Mouse (Mus musculus): ENCODE results near the gene Ifnab. TPM values are rescaled to one million over a fixed set of nuclear protein-coding genes. Genes with fewer than 3 reads are reported as not detected.
A peak's percentile ranks its signal among the peaks of the same experiment; 100 is the strongest.

The Ifnab gene
- total and polyA plus RNA-seq, 3 experiments, result not detected

GRCm38 (mm10) chr4:88693392-88693791 is 2.2 kb upstream of the Ifnab start:
- H3K4me1 ChIP-seq (ENCODE audit: control insufficient read depth, insufficient read depth, low read length), result no peaks in the 10 kb centered on the region
- H3K79me2 ChIP-seq (replicated peaks; ENCODE audit: control insufficient read depth, insufficient read depth, low read length), result no peaks in the 10 kb centered on the region
- no peak for DNase-seq
- 63% methylated on average over 2 of the region's 2 CpGs for WGBS
- TF ChIP-seq EP300 (IDR thresholded peaks at IDR 0.05; ENCODE audit: insufficient read depth, low read depth, low read length), result no peak
- no peak for TF ChIP-seq POLR2A (IDR thresholded peaks at IDR 0.05; ENCODE audit: insufficient read depth, low read depth, low read length)
- TF ChIP-seq CTCF (IDR thresholded peaks at IDR 0.05), result no peak
- H3K27ac ChIP-seq, result no peak overlapping the region
- no peaks in the 10 kb centered on the region for H3K27me3 ChIP-seq (ENCODE audit: control insufficient read depth, insufficient read depth, low read length)
- H3K4me3 ChIP-seq, result no peak overlapping the region
- H3K9ac ChIP-seq (ENCODE audit: low read depth, low read length), result no peak overlapping the region
- H3K36me3 ChIP-seq (ENCODE audit: control insufficient read depth, insufficient read depth, low read length), result no peaks in the 10 kb centered on the region
- intact Hi-C loops (cut with DNase I), result no loop called here

GRCm38 (mm10) chr4:88692537-88692936 is 1.4 kb upstream of the Ifnab start:
- 41% methylated on average over 1 of the region's 1 CpGs for WGBS
- Histone ChIP-seq H3K9ac (ENCODE audit: low read depth, low read length) (no peak overlapping the region), H3K79me2 (replicated peaks; ENCODE audit: control insufficient read depth, insufficient read depth, low read length) (no peaks in the 10 kb centered on the region), H3K27ac (no peak overlapping the region), H3K36me3 (ENCODE audit: control insufficient read depth, insufficient read depth, low read length) (no peaks in the 10 kb centered on the region), H3K4me1 (ENCODE audit: control insufficient read depth, insufficient read depth, low read length) (no peaks in the 10 kb centered on the region), H3K4me3 (no peak overlapping the region), H3K27me3 (ENCODE audit: control insufficient read depth, insufficient read depth, low read length) (no peaks in the 10 kb centered on the region)
- intact Hi-C loops (cut with DNase I), result no loop called here
- DNase-seq, result no peak
- TF ChIP-seq POLR2A (IDR thresholded peaks at IDR 0.05; ENCODE audit: insufficient read depth, low read depth, low read length) (no peak), EP300 (IDR thresholded peaks at IDR 0.05; ENCODE audit: insufficient read depth, low read depth, low read length) (no peak), CTCF (IDR thresholded peaks at IDR 0.05) (no peak)

GRCm38 (mm10) chr4:88683812-88684211 is 7.3 kb downstream of the Ifnab start, which contains the start of gene Ifna2:
TSS of gene Ifna2 (minus strand) at chr4:88683912.
- intact Hi-C loops (cut with DNase I), result loop anchor here (5.0 kb wide), 1 partner anchor 138 kb away; no protein-coding TSS in a partner anchor

GRCm38 (mm10) chr4:88681353-88681752 is 9.8 kb downstream of the Ifnab start:
- Histone ChIP-seq H3K36me3 (ENCODE audit: control insufficient read depth, insufficient read depth, low read length) (no peaks in the 10 kb centered on the region), H3K27ac (no peak overlapping the region), H3K4me1 (ENCODE audit: control insufficient read depth, insufficient read depth, low read length) (no peaks in the 10 kb centered on the region), H3K4me3 (no peak overlapping the region), H3K27me3 (ENCODE audit: control insufficient read depth, insufficient read depth, low read length) (no peaks in the 10 kb centered on the region), H3K9ac (ENCODE audit: low read depth, low read length) (no peak overlapping the region), H3K79me2 (replicated peaks; ENCODE audit: control insufficient read depth, insufficient read depth, low read length) (no peaks in the 10 kb centered on the region)
- DNase-seq, result no peak
- WGBS, result 29% methylated on average over 3 of the region's 3 CpGs
- no peak for TF ChIP-seq POLR2A (IDR thresholded peaks at IDR 0.05; ENCODE audit: insufficient read depth, low read depth, low read length)
- TF ChIP-seq EP300 (IDR thresholded peaks at IDR 0.05; ENCODE audit: insufficient read depth, low read depth, low read length), result no peak
- no peak for TF ChIP-seq CTCF (IDR thresholded peaks at IDR 0.05)
- intact Hi-C loops (cut with DNase I), result loop anchor here (5.0 kb wide), 1 partner anchor 141 kb away; no protein-coding TSS in a partner anchor

More at GRCm38 (mm10) chr4:88683812-88684211, 7.3 kb downstream of the Ifnab start, which contains the start of gene Ifna2:
- Histone ChIP-seq H3K4me1 (ENCODE audit: control insufficient read depth, insufficient read depth, low read length) (no peaks in the 10 kb centered on the region), H3K27me3 (ENCODE audit: control insufficient read depth, insufficient read depth, low read length) (no peaks in the 10 kb centered on the region), H3K27ac (no peak within 1 kb of the TSS), H3K9ac (ENCODE audit: low read depth, low read length) (no peak within 1 kb of the TSS), H3K36me3 (ENCODE audit: control insufficient read depth, insufficient read depth, low read length) (no peaks in the 10 kb centered on the region), H3K79me2 (replicated peaks; ENCODE audit: control insufficient read depth, insufficient read depth, low read length) (no peaks in the 10 kb centered on the region), H3K4me3 (no peak within 1 kb of the TSS)
- 92% methylated on average over 1 of the region's 1 CpGs for WGBS
- TF ChIP-seq EP300 (IDR thresholded peaks at IDR 0.05; ENCODE audit: insufficient read depth, low read depth, low read length) (no peak), POLR2A (IDR thresholded peaks at IDR 0.05; ENCODE audit: insufficient read depth, low read depth, low read length) (no peak), CTCF (IDR thresholded peaks at IDR 0.05) (no peak)
- no peak for DNase-seq

GRCm38 (mm10) chr4:88680362-88680761 is 10.8 kb downstream of the Ifnab start:
- Histone ChIP-seq H3K36me3 (ENCODE audit: control insufficient read depth, insufficient read depth, low read length) (no peaks in the 10 kb centered on the region), H3K27ac (no peak overlapping the region), H3K27me3 (ENCODE audit: control insufficient read depth, insufficient read depth, low read length) (no peaks in the 10 kb centered on the region), H3K4me3 (no peak overlapping the region), H3K9ac (ENCODE audit: low read depth, low read length) (no peak overlapping the region), H3K4me1 (ENCODE audit: control insufficient read depth, insufficient read depth, low read length) (no peaks in the 10 kb centered on the region), H3K79me2 (replicated peaks; ENCODE audit: control insufficient read depth, insufficient read depth, low read length) (no peaks in the 10 kb centered on the region)
- no peak for DNase-seq
- TF ChIP-seq POLR2A (IDR thresholded peaks at IDR 0.05; ENCODE audit: insufficient read depth, low read depth, low read length) (no peak), CTCF (IDR thresholded peaks at IDR 0.05) (peak; percentile 67)
- 36% methylated on average over 8 of the region's 8 CpGs for WGBS
- intact Hi-C loops (cut with DNase I), result loop anchor here (5.0 kb wide), 1 partner anchor 142 kb away; no protein-coding TSS in a partner anchor

GRCm38 (mm10) chr4:88676824-88677223 is 14.3 kb downstream of the Ifnab start, which contains the start of gene Ifna16:
TSS of gene Ifna16 (minus strand) at chr4:88676924.
- H3K27ac ChIP-seq, result no peak within 1 kb of the TSS
- TF ChIP-seq CTCF (IDR thresholded peaks at IDR 0.05) (no peak), POLR2A (IDR thresholded peaks at IDR 0.05; ENCODE audit: insufficient read depth, low read depth, low read length) (no peak), EP300 (IDR thresholded peaks at IDR 0.05; ENCODE audit: insufficient read depth, low read depth, low read length) (no peak)
- H3K9ac ChIP-seq (ENCODE audit: low read depth, low read length), result no peak within 1 kb of the TSS
- WGBS, result 64% methylated on average over 1 of the region's 1 CpGs
- DNase-seq, result no peak
- H3K4me3 ChIP-seq, result no peak within 1 kb of the TSS
- H3K79me2 ChIP-seq (replicated peaks; ENCODE audit: control insufficient read depth, insufficient read depth, low read length), result no peaks in the 10 kb centered on the region
- no peaks in the 10 kb centered on the region for H3K36me3 ChIP-seq (ENCODE audit: control insufficient read depth, insufficient read depth, low read length)
- H3K27me3 ChIP-seq (ENCODE audit: control insufficient read depth, insufficient read depth, low read length), result no peaks in the 10 kb centered on the region
- H3K4me1 ChIP-seq (ENCODE audit: control insufficient read depth, insufficient read depth, low read length), result no peaks in the 10 kb centered on the region
- intact Hi-C loops (cut with DNase I), result no loop called here
